Mouse (Mus musculus) thymus, adult 2 months (tissue): Measurements from ENCODE around the gene Frmpd4.

ENCODE experiments used
- CTCF ChIP-seq: fragments of 200-500 bp; IDR thresholded peaks from 2 replicates; pipeline ENCODE4 v1.5.1; 2012; ENCODE audit warnings: mild to moderate bottlenecking, control low read depth, low read length, moderate library complexity, borderline replicate concordance; ENCODE audit not compliant: control insufficient read depth, poor library complexity, insufficient read depth; ENCODE audit errors: extremely low read depth
- POLR2A ChIP-seq: fragments of 200-500 bp; IDR thresholded peaks from 2 replicates; pipeline ENCODE4 v1.6.1; 2012; ENCODE audit warnings: mild to moderate bottlenecking, low read length, control low read depth, moderate library complexity; ENCODE audit not compliant: control insufficient read depth, poor library complexity, insufficient read depth; ENCODE audit errors: extremely low read depth

DNA sequence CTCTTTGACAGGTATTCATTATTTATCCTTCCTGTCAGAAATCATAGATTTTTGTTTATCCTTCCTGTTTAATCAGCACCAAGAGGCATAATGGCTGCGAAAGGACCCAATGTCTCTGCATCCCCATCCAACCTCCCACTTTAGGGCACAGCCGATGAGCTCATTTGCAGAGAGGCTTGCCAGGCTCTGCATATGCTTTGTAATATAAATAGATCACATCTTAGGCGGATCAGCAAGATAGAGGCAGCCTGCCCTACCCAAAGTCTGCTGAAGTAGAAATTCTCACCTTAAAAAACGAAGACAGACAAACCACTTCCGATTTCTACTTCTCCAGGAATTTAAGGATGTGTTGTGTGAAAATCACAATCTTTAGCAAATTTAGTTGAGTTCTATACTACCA lies 7.8 kb downstream of the Frmpd4 start:
- TF ChIP-seq POLR2A (no peak), CTCF (no peak)
